Mouse (Mus musculus): ENCODE measurements around the gene Pabpc4.

Pabpc4 gene

DNA sequence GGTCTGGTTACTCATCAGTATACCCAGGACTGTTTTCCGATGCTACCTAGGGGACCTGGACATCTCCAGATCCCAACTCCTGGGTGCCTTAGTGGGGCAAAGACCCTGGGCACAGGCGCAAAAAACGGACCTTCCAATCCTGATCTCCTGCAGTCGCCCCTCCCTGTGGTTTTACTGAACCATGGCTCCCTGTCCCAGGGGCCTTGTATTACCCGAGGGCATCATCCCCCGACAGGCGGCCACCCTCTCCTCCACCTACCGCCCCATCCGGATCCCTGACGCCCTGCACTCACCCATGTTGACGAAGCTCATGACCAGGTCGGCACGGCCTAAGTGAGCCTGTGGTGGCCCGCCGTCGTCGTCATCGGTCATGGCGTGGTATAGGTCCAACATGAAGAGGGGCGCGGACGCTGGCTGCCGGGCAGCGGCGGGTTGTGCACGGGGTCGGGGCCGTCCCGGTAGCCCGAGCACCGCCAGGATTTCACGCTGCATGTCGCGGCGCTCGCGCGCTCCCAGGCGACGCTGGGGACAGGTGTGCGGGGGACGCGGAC lies 80.0 kb downstream of the Pabpc4 start:
- no peak for DNase-seq (ENCODE audit: low spot score in 2 of 2)

GRCm38 (mm10) chr4:123342642-123343470 lies 80.7 kb downstream of the Pabpc4 start, which contains the start of gene Bmp8a:
Bmp8a (minus strand) TSS chr4:123343252.
- peak; percentile 21 to 52 for DNase-seq (ENCODE audit: low spot score in 2 of 2)

- no peak for DNase-seq (ENCODE audit: low spot score in 2 of 2)
These were observed 81.3 kb downstream of the Pabpc4 start for GRCm38 (mm10) chr4:123343471-123343789.
